Mouse (Mus musculus) testis, adult 2 months (tissue): ENCODE data around the gene P4ha3.

ENCODE experiments used
- CTCF ChIP-seq: fragments of 200-500 bp; IDR thresholded peaks from 2 replicates; pipeline ENCODE4 v1.5.1; 2012; ENCODE audit warnings: low read depth, mild to moderate bottlenecking, inconsistent platforms, low read length, moderate library complexity; ENCODE audit not compliant: control insufficient read depth, insufficient read depth, insufficient replicate concordance
- POLR2A ChIP-seq: fragments of 200-500 bp; IDR thresholded peaks from 2 replicates; pipeline ENCODE4 v1.6.1; 2012; ENCODE audit warnings: low read depth, mild to moderate bottlenecking, inconsistent platforms, low read length, moderate library complexity; ENCODE audit not compliant: control insufficient read depth

- TF ChIP-seq CTCF (no peak), POLR2A (no peak)
Observed at GRCm38 (mm10) chr7:100274507-100274906, 10.8 kb upstream of the P4ha3 start.
